Mouse (Mus musculus) effector memory CD4-positive, alpha-beta T cell, adult 7 months (primary cell): Measurements from ENCODE around the gene Nwd1. TPM values are rescaled to one million over a fixed set of nuclear protein-coding genes. Genes with fewer than 3 reads are reported as not detected.

Experiments
- polyA plus RNA-seq: library from polyadenylated mRNA; unstranded; fragments of 100-300 nt; shearing (Covaris generic); gene quantifications from one replicate; pipeline ENCODE4 v1.2.1, GENCODE M21; 2017

The Nwd1 gene
- polyA plus RNA-seq = 0.61 TPM

DNA sequence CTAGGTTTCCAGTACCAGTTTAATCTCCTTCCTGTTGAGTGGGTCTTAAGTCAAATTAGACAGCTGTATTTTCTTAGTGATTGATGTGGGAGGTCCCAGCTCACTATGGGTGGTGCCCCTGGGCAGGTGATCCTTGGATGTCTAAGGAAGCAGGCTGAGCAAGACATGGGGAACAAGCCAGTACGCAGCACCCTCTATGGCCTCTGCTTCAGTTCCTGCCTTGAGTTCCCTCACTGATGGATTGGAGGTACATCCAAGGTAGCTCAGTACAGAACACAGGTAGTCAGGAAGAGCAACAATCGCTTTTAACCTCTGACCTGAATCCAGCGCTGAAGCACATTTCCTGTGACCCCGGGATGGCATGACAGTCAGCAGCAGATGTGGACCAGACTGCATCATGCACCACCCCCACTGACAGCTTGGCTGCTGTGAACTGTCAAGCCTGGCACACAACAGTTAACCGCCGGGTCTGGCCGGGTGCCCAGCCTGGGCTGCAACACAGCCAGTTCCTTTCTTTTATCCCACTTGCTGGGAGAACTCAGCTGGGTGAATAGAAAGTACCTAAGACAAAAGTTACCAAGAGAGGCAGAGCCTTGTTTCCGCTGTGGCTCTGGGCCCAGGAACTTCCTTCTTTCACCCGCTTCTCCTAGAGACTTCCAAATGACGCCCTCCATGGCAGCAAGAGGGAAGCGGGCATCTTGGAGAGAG, at the start of gene Nwd1:
Gene Nwd1, plus strand, starts transcription at position 652 of the 708 bp plus-strand sequence.

DNA sequence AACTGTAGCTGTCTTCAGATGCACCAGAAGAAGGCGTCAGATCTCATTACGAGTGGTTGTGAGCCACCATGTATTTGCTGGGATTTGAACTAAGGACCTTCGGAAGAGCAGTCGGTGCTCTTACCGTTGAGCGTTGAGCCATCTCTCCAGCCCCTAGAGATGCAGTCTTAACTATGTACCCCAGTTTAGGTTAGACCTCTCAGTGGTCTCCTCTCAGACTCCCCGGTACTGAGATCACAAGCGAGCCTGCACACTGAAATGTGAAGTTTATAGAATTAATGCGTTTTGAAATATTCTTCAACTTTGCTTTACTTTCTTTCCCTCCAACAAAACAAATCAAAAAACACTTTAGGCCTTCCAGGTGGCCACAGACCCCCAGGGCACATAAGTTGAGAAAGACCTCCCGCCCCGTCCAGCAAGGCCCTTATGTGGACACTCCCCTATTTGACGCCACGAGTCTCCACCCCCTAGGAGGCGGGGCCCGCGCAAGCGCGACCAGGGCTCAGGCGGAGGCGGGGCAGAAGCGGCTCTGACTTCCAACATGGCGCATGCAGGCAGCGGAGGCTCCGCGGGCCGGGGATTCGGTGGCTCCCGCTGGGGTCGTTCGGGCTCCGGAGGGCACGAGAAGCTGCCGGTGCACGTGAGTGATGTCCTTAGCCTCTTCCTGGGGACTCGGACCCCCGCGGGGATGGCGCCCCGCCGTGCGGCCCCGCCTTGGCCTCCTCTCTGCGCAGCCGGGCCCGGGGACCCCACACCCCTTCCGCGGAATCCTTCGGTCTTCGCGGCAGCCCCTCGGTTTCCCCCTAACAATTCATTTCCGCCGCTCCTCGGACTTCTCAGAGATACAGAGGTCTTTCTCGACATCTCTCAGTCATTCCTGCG, 76.5 kb downstream of the Nwd1 start, which contains the start of gene Sin3b:
Gene Sin3b, plus strand, starts transcription at position 517 of the 882 bp plus-strand sequence.

DNA sequence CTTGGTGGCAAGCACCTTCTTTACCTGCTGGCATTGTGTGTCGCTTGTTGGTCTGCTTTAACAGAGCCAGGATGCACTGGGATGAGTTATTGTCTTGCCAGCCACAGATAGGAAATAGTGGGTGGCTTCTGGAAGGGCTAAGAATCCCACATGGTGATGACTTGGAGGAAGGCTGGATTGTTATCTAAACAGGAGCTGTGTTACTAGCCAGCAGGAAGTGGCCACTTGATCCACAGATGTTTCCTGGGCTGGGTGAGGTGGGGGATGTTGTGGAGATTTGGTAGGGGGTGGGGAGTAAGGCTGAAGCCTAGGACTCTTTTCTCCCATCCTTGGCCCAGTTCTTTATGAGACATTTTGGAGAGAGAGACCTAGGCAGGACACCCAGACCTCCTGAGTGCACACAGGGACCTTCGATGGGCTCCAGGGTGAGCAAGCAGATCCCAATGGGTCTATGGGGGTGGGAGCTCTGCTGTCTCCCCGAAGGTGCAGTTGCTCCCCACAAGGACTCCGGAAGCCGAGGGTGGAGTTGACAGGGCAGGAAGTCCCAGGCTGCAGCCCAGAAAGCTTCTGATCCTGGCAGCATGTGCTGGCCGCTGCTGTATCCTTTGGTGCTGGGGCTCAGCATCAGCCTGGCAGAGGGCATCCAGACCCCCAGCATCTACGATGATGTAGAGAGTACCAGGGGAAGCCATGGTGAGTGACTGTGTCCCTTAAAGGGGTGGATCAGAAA, 115.0 kb downstream of the Nwd1 start, which contains the start of gene F2rl3:
Gene F2rl3, plus strand, starts transcription at position 559 of the 730 bp plus-strand sequence.

Other genes starting within 250 kb of the Nwd1 start
- gene Eps15l1, start 225.3 kb upstream of the Nwd1 start, polyA plus RNA-seq = 37.0 TPM
- gene Calr3, start 202.8 kb upstream of the Nwd1 start, polyA plus RNA-seq = 0.35 TPM
- 5.0 TPM for gene 1700030K09Rik, start 202.8 kb upstream of the Nwd1 start, polyA plus RNA-seq
- 70.8 TPM for gene Cherp, start 171.5 kb upstream of the Nwd1 start, polyA plus RNA-seq
- 166 TPM for gene Slc35e1, start 154.1 kb upstream of the Nwd1 start, polyA plus RNA-seq
- 18.8 TPM for gene Med26, start 98.4 kb upstream of the Nwd1 start, polyA plus RNA-seq
- 74.4 TPM for gene Smim7, start 75.6 kb upstream of the Nwd1 start, polyA plus RNA-seq
- 0.96 TPM for gene Tmem38a, start 74.7 kb upstream of the Nwd1 start, polyA plus RNA-seq
- gene Sin3b, start 76.6 kb downstream of the Nwd1 start, polyA plus RNA-seq = 178 TPM
- 2.5 TPM for gene F2rl3, start 115.2 kb downstream of the Nwd1 start, polyA plus RNA-seq